Mouse (Mus musculus): ENCODE results near the gene Tmem150b.

The Tmem150b gene

DNA sequence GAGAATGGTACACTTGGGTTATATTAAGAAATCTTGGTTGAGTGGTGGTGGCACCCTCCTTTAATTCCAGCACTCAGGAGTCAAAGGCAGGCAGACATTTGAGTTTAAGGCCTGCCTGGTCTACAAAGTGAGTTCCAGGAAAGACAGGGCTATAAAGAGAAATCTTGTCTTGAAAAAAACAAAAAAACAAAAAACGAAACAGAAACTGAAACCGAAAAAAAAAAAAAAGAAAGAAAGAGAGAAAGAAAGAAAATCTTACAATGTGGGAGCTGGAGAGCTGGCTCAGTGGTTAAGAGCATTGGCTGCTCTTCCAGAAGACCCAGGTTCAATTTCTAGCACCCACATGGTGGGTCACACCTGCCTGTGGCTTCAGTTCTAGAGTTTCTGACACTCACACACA is 61.3 kb downstream of the Tmem150b start:
- no peak for DNase-seq (ENCODE audit: low read depth, low spot score)

DNA sequence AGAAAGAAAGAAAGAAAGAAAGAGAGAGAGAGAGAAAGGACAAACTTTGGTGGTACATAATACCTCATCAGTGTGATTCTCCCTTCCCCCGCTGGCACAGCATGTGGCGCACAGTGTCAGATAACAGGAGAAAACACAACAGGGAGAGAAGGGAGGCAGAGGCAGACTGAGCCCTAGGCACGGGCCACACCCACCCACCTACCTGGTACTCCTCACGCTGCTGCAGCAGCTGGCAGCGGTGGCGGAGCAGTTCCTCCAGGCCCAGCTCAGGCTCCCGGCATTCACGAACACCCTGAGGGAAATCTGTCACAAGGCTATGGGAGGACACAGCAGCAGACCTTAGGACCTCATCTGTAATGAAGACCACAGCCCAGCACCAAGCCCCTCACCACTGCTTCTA is 61.9 kb downstream of the Tmem150b start:
- DNase-seq (ENCODE audit: low read depth, low spot score) = no peak

DNA sequence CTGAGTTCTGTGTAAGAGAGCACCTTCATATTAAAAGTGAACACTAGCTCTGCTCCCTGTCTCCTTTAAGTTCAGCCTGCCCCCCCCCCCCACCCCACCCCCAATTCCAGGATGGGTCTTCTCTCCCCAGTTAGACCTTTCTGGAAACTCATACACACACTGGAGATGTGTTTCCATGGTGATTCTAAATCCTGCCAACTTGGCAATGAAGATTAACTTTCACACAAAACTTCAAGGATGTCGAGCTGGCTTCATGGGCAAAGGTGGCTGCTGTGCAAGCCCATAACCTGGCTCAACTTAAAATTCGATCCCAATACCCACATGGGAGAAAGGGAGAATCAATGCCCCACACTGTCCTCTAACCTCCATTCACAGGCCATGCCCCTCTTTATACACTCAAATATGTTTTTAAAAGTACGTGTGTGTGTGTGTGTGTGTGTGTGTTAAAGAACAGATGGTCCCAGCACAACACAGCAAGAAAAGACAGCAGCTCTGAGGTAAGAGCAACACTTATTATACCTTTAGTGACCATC is 65.1 kb downstream of the Tmem150b start:
- no peak for DNase-seq (ENCODE audit: low read depth, low spot score)

DNA sequence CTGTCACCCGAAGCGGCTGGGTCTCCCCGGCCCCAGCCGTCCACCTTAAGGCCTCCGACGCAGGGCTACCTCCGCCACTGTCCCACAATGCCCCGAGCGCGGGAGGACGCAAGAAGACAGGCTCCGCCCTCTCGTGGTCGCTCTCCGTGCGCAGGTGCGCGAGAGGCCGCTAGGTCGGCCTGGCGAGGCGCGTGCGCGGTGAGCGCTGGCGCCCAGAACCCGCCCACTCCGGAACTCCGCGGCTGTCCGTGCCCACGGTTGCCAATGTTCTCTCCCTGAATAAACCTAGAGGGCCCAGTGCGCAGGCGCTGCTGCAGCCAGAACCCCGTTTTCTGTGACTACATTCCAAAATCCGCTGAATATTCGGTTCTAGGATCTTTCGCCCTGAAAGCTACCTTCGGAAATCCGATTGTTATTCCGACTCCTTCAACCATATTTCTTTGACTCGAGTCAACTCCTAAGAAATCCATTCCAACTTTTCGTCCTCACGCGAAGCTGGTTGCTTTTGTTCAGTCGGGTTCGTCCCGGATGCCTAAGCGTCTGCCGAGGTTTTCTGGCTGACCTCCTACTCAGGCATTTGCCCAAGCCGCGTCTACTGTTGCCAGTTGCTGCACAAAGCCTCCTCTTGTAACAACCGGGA is 66.0 kb downstream of the Tmem150b start, which contains the start of gene Ppp6r1:
TSS of gene Ppp6r1 (minus strand) at position 108 of the 640 bp plus-strand sequence.
- peak; percentile 90 for DNase-seq (ENCODE audit: low read depth, low spot score)

DNA sequence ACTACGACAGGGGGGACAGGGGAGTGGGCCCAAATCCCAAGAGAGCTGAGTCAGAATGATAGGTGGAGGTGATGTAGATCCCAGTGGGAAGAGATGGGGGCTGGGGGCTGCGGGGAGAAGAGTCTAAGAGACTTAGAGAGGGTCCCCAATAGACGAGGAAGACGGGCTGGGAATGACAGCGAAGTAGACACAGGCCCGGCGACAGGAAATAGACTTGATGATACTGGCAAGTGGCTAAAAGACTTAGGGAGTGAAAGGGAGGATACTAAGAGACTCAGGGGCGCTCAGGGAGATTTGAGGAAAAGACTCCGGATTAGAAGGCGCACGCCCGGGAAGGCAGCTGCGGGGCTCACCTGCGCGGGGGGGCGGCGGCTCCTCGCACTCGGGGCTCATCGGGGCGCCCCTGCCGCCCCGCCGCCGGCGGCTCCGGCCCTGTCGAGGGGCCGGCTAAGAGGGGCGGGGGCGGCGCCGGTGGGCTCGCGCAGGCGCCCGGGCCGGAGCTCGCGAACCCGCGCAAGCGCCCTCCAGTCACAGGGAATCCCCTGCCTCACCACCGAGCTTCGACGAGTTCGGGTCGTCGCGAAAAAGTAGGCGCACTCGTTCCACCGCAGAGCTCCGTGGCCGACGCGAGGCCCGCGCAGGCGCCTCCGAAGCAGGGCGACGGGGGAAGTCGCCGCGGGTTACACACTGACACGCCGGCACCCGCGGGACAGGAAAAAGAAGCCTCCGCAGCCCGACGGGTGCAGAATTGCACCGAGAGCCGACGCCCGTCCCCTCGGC is 66.7 kb downstream of the Tmem150b start:
- no peak for DNase-seq (ENCODE audit: low read depth, low spot score)

DNA sequence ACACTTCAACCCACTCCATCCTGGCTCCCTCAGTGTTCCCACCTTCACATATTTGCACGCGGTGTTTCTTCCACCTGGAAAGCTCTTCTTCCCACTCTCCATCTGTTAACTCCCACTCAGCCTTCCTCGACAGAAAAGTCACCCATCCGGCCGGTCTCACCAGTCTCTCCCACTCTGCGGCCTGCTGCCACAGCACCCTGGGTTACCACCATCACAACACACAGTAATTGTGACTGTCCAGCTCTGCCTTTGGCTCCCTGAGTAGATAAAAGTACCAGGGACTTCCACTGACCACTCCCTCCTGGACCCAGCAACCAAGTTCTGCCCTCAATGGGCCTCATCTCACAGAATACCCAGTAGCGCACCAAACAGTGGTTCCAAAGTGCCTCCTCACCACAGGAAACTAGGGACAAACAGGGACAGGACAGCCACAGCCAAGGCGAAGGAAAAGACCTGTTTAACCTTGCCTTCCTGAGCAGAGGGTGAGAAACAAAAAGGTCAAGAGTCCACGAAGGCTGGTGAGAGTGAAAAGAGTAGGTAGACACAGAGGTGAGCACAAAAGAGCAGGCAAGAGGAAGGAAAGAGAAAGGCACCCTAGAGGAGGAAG is 67.4 kb downstream of the Tmem150b start:
- DNase-seq (ENCODE audit: low read depth, low spot score) = no peak

All from WW6 (cell line).